Comparison of ENCODE assay signal across 27 mouse cellular contexts in the genomic region with DNA sequence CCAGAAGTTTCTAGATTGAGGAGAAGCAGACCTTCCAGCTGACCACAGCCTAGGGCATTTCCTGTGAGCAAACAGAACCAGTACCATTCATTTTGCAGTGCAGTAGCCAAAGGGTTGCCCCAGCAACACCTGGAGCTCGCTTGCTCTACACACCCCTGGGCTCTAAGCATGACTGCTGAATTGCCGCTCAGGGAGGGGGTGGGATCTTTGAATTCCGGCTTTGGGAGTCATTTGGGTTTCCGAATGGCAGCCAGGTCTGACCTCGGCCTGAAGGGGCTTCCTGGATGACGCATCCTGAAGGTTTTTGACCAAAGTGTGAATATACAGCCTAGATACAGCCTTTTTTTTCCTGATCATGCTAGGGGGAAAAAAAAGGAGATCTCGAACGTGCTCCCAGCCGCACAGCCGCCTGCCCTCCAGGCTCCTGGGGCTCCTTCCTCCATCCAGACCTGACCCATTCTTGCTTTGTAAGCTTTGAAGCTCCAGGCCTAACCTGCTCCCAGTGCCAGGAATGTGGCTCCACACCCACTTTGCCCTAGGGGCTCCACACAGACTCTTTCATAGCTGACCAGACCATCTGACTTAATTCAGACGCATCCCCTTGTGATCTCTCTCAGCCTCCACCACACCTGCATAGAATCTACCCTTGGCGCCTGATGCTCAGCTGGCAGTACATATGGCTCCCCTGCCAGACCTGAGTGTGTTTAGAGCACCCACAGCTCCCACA.
DNase-seq lines count a peak whose midpoint lies in the region; ATAC-seq and TF ChIP-seq lines count a peak whose summit lies in the region.
"Had no signal": no experiment of that assay in that cellular context is flagged by ENCODE, and none has a peak within 500 bp of the region (broad histone marks: within the 10 kb centered on the region; RNA-seq: fewer than 3 reads in every experiment).

No protein-coding gene starts in this region.

- in situ Hi-C loops in ES-E14 (cut with MboI; ENCODE audit: low sequenced_read_pairs in 2 of 2, unreplicated experiment in 2 of 2), result no loop called here

- no peak overlapping the region for H3K4me3 ChIP-seq in limb, embryonic 12.5 days (replicated peaks)
- H3K4me3 ChIP-seq in limb, embryonic 10.5 days, result no peak overlapping the region
- no peak overlapping the region for H3K4me3 ChIP-seq in ES-E14 (ENCODE audit: insufficient read depth in 1 of 2, low read depth in 1 of 2, low read length in 2 of 2, poor library complexity in 1 of 2, severe bottlenecking in 1 of 2)
- H3K4me3 ChIP-seq in embryonic facial prominence, embryonic 10.5 days, result no peak overlapping the region
- H3K4me3 ChIP-seq in forebrain, embryonic 12.5 days (replicated peaks), result no peak overlapping the region
- H3K4me3 ChIP-seq: embryonic facial prominence, embryonic 12.5 days; embryonic facial prominence, embryonic 15.5 days; forebrain, embryonic 15.5 days; heart, embryonic 12.5 days; heart, embryonic 15.5 days; hindbrain, embryonic 10.5 days; hindbrain, embryonic 13.5 days had no signal

- 51% methylated on average over 12 of the region's 12 CpGs for WGBS in limb, embryonic 12.5 days
- WGBS in limb, embryonic 10.5 days, result 58% methylated on average over 12 of the region's 12 CpGs
- 51% methylated on average over 12 of the region's 12 CpGs for WGBS in embryonic facial prominence, embryonic 10.5 days
- 70% methylated on average over 12 of the region's 12 CpGs for WGBS in forebrain, embryonic 12.5 days

- H3K27ac ChIP-seq in limb, embryonic 12.5 days, result 0 out of 2 replicates have a peak overlapping the region, but pooled peaks have one; percentile 17
- no peak overlapping the region for H3K27ac ChIP-seq in limb, embryonic 10.5 days
- no peak overlapping the region for H3K27ac ChIP-seq in ES-E14 (ENCODE audit: insufficient read depth, low read depth, low read length, poor library complexity, severe bottlenecking)
- H3K27ac ChIP-seq in embryonic facial prominence, embryonic 10.5 days (replicated peaks), result no peak overlapping the region
- H3K27ac ChIP-seq in forebrain, embryonic 12.5 days, result no peak overlapping the region
- H3K27ac ChIP-seq: embryonic facial prominence, embryonic 12.5 days; embryonic facial prominence, embryonic 15.5 days; forebrain, embryonic 15.5 days; heart, embryonic 15.5 days; hindbrain, embryonic 10.5 days; hindbrain, embryonic 13.5 days; hindbrain, postnatal 0 days had no signal

- no peak overlapping the region for H3K9ac ChIP-seq in limb, embryonic 12.5 days (replicated peaks)
- H3K9ac ChIP-seq in ES-E14 (ENCODE audit: insufficient read depth, low read depth, low read length, poor library complexity, severe bottlenecking), result no peak overlapping the region
- no peak overlapping the region for H3K9ac ChIP-seq in forebrain, embryonic 12.5 days
- H3K9ac ChIP-seq: embryonic facial prominence, embryonic 12.5 days; embryonic facial prominence, embryonic 15.5 days; forebrain, embryonic 15.5 days; heart, embryonic 12.5 days; heart, embryonic 15.5 days; hindbrain, embryonic 13.5 days had no signal

- no peaks in the 10 kb centered on the region for H3K9me3 ChIP-seq in limb, embryonic 12.5 days
- H3K9me3 ChIP-seq in limb, embryonic 10.5 days (replicated peaks), result no peaks in the 10 kb centered on the region
- no peaks in the 10 kb centered on the region for H3K9me3 ChIP-seq in ES-E14 (ENCODE audit: control insufficient read depth, insufficient read depth, low read depth, low read length)
- no peaks in the 10 kb centered on the region for H3K9me3 ChIP-seq in embryonic facial prominence, embryonic 10.5 days
- H3K9me3 ChIP-seq in forebrain, embryonic 12.5 days, result no peaks in the 10 kb centered on the region
- H3K9me3 ChIP-seq: embryonic facial prominence, embryonic 12.5 days; embryonic facial prominence, embryonic 15.5 days; forebrain, embryonic 15.5 days; heart, embryonic 12.5 days; heart, embryonic 15.5 days; hindbrain, embryonic 10.5 days; hindbrain, embryonic 13.5 days had no signal

- H3K4me2 ChIP-seq in limb, embryonic 12.5 days, result no peak overlapping the region
- H3K4me2 ChIP-seq in forebrain, embryonic 12.5 days, result no peak overlapping the region
- H3K4me2 ChIP-seq: embryonic facial prominence, embryonic 12.5 days; embryonic facial prominence, embryonic 15.5 days; forebrain, embryonic 15.5 days; heart, embryonic 12.5 days; heart, embryonic 15.5 days; hindbrain, embryonic 13.5 days had no signal

- no peak for ATAC-seq in limb, embryonic 12.5 days (ENCODE audit: insufficient number of reproducible peaks, insufficient read depth, low FRiP score, low TSS enrichment, low read depth)
- ATAC-seq in forebrain, embryonic 12.5 days (ENCODE audit: low FRiP score), result no peak
- ATAC-seq: CD4-positive, CD25-positive, alpha-beta regulatory T cell, adult 4 months; forebrain, embryonic 15.5 days; hindbrain, postnatal 0 days; inflammation-experienced regulatory T-cells, adult 6 months; intestine, embryonic 16.5 days had no signal

- H3K4me1 ChIP-seq in limb, embryonic 12.5 days (replicated peaks), result peaks cover 39% of the 10 kb centered on the region
- H3K4me1 ChIP-seq in limb, embryonic 10.5 days, result peaks cover 63% of the 10 kb centered on the region
- H3K4me1 ChIP-seq in ES-E14 (ENCODE audit: control insufficient read depth in 2 of 2, insufficient read depth in 2 of 2, low read length in 2 of 2, poor library complexity in 1 of 2), result peaks cover 0 to 18% of the 10 kb centered on the region in 2 experiments; a peak in 2 of 4 replicates
- peaks cover 66% of the 10 kb centered on the region for H3K4me1 ChIP-seq in embryonic facial prominence, embryonic 10.5 days
- H3K4me1 ChIP-seq in forebrain, embryonic 12.5 days, result peaks cover 40% of the 10 kb centered on the region

- H3K36me3 ChIP-seq in limb, embryonic 12.5 days, result no peaks in the 10 kb centered on the region
- H3K36me3 ChIP-seq in limb, embryonic 10.5 days, result no peaks in the 10 kb centered on the region
- no peaks in the 10 kb centered on the region for H3K36me3 ChIP-seq in ES-E14 (ENCODE audit: control insufficient read depth, insufficient read depth, low read length, poor library complexity, severe bottlenecking)
- no peaks in the 10 kb centered on the region for H3K36me3 ChIP-seq in embryonic facial prominence, embryonic 10.5 days (replicated peaks)
- H3K36me3 ChIP-seq in forebrain, embryonic 12.5 days (replicated peaks), result no peaks in the 10 kb centered on the region
- H3K36me3 ChIP-seq: embryonic facial prominence, embryonic 12.5 days; embryonic facial prominence, embryonic 15.5 days; forebrain, embryonic 15.5 days; heart, embryonic 12.5 days; heart, embryonic 15.5 days; hindbrain, embryonic 10.5 days; hindbrain, embryonic 13.5 days had no signal

- no peak for DNase-seq in limb, embryonic 10.5 days (ENCODE audit: low spot score)
- DNase-seq in 416B (ENCODE audit: low read depth) (peak; percentile 59), ES-E14 (ENCODE audit: low read depth, low spot score) (peak; percentile 72)
- DNase-seq in embryonic facial prominence, embryonic 10.5 days (ENCODE audit: low spot score), result peak; percentile 26
- DNase-seq in left cerebral cortex, adult 9 months (ENCODE audit: low spot score in 2 of 2), result no peak
- DNase-seq in spleen, adult 12 weeks (ENCODE audit: low spot score), result no peak
- DNase-seq: adrenal gland, postnatal 14 days; cerebellum, adult 11-12 months; cerebellum, postnatal 10 days; gastrocnemius, postnatal 25 days; heart, adult 18-20 months; heart, postnatal 10 days; heart, postnatal 36 days; kidney, adult 18-20 months had no signal

- peaks cover 38% of the 10 kb centered on the region for H3K27me3 ChIP-seq in limb, embryonic 12.5 days
- peaks cover 87% of the 10 kb centered on the region for H3K27me3 ChIP-seq in limb, embryonic 10.5 days (ENCODE audit: low read depth, poor library complexity, severe bottlenecking)
- H3K27me3 ChIP-seq in embryonic facial prominence, embryonic 10.5 days (replicated peaks; ENCODE audit: low read depth, poor library complexity, severe bottlenecking), result peaks cover 88% of the 10 kb centered on the region
- peaks cover 56% of the 10 kb centered on the region for H3K27me3 ChIP-seq in forebrain, embryonic 12.5 days

TF ChIP-seq in ES-E14, 5 proteins besides CTCF, POLR2A, EP300 and RAD21:
- TF ChIP-seq MAFK (IDR thresholded peaks at IDR 0.05; ENCODE audit: insufficient read depth, low read depth, low read length) (no peak), HCFC1 (IDR thresholded peaks at IDR 0.05; ENCODE audit: borderline replicate concordance, insufficient read depth, low read length) (no peak), ZNF384 (IDR thresholded peaks at IDR 0.05; ENCODE audit: low read depth, low read length) (no peak), CHD2 (IDR thresholded peaks at IDR 0.05; ENCODE audit: low read depth, low read length) (no peak), ZC3H11A (IDR thresholded peaks at IDR 0.05; ENCODE audit: borderline replicate concordance, low read depth, low read length) (no peak)

Comparison
In these comparisons a context has a peak if more than half of its experiments do, and no peak if none do; other contexts are left out.
1. DNase-seq: peak in 416B (single experiment), ES-E14 (single experiment) and embryonic facial prominence, embryonic 10.5 days (single experiment); none in limb, embryonic 10.5 days (single experiment), left cerebral cortex, adult 9 months (0 of 2) and spleen, adult 12 weeks (single experiment).